Mouse (Mus musculus): ENCODE results near the gene Atp2b2.

Gene Atp2b2

GRCm38 (mm10) chr6:113942355-113942754 is 100.1 kb downstream of the Atp2b2 start:
- no peak for DNase-seq (ENCODE audit: low spot score in 2 of 2)

- DNase-seq (ENCODE audit: low spot score in 2 of 2): no peak
These were observed 101.1 kb downstream of the Atp2b2 start for GRCm38 (mm10) chr6:113941324-113941723.

DNA sequence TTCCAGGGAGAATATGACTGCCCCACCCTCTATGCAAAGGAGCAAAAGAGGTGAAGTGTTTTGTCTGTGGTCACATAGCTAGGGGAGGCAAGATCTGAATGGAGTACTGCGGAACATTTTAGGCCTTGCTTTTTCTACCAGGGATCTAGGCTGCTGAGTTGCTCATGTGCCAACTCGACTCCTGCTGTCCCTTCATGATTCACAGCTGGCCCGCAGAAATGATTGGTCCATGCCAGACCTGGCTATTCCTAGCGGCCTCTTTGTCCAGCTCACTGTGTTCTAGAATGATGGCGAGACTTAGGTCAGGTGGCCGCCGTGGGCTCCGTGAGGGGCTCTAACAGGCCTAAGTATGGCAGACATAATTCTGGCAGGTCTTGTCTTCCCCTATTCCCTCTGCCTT is 103.0 kb downstream of the Atp2b2 start:
- no peak for DNase-seq (ENCODE audit: low spot score in 2 of 2)

- no peak for DNase-seq (ENCODE audit: low spot score in 2 of 2)
These were observed 105.5 kb downstream of the Atp2b2 start for GRCm38 (mm10) chr6:113936811-113937508.

DNA sequence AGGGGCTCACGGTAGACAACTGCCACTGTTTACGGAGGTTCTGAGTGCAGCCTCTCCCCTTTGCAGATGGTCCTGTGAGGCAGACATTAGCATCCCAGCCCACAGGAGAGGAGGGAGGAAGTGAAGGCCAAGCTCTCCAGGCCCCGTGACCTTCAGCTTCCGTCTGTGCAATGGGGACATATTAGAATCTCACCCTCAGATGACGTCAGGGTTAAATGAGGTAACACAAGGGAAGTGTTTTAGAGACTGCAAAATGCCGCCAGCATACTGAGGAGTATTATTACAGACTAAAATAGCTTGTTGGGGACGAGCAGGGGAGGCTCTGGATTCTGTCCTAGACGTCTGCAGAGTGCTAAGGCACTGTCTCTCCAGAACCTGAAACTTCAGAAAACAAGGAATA is 106.3 kb downstream of the Atp2b2 start:
- DNase-seq (ENCODE audit: low spot score in 2 of 2): no peak

DNA sequence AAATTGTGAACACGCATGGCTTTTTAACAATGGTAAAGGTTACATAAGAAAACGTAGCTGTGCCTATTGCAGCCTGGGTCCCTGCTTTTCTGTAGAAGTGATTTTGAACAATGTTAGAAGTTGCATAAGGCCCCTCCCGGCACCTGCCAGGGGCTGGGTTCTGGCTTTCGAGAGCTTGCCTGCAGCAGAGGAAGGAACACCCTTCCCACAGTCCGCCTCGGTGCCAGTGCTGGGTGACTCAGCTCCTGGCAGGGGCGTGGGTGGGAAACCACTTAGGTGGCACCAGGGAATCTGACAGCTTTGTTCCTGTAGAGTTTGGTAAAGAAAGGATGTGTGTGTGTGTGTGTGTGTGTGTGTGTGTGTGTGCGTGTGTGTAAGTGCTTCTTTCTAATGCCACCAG is 107.7 kb downstream of the Atp2b2 start:
- DNase-seq (ENCODE audit: low spot score in 2 of 2): no peak

DNA sequence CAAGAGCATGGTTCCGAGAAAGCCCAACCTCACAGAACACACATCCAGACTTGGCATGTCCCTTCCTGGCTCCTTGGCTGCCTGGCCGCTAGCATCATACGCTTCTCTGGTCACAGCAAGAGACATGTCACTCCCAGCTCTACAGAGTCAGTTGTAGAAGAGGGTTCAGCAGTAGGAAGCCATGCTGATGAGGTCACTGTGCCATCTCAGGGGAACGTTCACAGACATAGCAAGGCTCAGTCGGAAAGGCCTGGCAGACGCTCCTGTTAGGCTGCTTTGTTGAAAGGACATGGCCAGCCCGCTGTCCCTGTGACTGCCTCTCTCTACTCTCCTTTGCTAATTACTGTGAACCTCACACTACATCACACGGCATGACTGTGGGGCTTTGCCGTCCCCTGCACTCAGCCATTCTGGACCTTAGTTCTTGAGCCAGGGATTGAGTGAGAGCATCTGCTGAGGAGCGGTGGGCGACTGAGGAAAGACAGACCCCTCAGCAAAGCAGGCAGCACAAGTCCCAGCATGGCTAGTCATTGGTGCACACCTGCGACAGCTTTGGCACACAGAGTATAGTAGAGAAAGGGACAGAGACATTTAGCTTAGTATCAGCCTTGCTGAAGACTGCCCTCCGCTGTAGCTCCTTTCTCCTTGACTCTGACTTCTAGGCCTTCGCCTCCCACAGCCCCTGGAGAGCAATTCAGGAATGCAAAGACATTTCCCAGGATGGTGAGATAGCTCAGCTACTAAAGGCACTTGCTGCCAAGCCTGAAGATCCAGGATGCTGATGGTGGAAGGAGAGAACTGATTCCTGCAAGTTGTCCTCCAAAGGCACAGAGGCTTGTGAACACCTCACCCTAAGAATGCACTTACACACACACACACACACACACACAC is 108.9 kb downstream of the Atp2b2 start:
- no peak for DNase-seq (ENCODE audit: low spot score in 2 of 2)

- DNase-seq (ENCODE audit: low spot score in 2 of 2): no peak
These were observed 113.1 kb downstream of the Atp2b2 start for GRCm38 (mm10) chr6:113929191-113929875.

GRCm38 (mm10) chr6:113923249-113923648 is 119.2 kb downstream of the Atp2b2 start:
- DNase-seq (ENCODE audit: low spot score in 2 of 2): no peak

GRCm38 (mm10) chr6:113920466-113920865 is 121.9 kb downstream of the Atp2b2 start:
- DNase-seq (ENCODE audit: low spot score in 2 of 2): no peak

GRCm38 (mm10) chr6:113912753-113913152 is 129.7 kb downstream of the Atp2b2 start:
- no peak for DNase-seq (ENCODE audit: low spot score in 2 of 2)

DNA sequence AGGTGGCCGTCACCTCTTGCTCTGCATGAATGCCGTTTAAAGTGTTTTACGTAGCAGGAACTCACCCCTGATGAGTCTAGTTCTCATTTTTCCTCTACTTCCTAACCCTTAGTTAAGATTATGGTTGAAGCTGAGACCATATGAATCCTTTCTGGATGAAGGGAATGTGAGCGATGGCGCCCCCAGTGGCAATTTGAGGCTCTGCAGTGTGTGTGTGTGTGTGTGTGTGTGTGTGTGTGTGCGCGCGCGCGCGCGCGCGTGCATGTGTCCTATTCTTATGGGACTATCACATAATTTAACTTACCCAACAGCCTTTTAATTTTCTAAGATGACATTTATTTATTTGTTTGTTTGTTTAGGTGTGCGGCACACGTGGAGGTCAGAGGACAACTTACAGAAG is 131.3 kb downstream of the Atp2b2 start:
- no peak for DNase-seq (ENCODE audit: low spot score in 2 of 2)

- no peak for DNase-seq (ENCODE audit: low spot score in 2 of 2)
These were observed 131.9 kb downstream of the Atp2b2 start for GRCm38 (mm10) chr6:113910411-113911055.

DNA sequence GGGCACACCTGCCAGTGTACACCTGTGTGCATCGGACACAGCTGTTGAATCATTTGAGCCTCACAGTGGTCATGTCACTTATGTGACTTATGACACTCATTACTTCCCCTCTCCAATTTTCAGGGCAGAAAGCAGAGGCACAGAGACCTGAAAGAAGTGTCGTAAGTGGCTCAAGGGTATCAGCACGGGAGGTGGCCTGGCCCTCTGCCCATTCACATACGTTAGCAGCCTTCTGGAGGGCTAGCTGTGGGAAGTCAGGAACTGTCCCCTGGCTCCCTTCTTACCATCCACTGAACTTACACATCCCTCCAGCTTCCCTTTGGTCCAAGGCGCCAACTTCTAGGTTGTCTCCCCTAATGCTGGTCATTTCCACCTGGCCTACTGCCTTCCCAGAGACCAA is 132.6 kb downstream of the Atp2b2 start:
- DNase-seq (ENCODE audit: low spot score in 2 of 2): no peak

DNA sequence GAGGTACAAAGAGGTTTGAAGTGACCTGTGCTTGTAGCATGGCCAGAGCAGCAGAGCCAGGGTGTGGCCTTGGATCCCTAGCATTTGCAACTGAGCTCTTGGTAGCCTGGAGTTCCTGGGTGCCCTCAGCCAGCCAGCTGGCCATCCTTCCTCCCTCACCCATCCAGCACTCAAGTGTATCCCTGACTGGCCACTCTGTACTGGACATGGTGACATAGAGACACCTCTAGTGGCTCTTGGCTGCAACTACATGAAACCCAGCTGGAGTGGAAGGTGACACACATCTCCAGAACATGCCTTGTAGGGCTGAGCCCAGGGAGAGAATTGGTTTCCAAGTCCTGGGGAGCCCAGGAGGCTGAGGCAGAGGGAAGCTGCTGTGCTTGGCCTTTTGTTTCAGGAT is 134.3 kb downstream of the Atp2b2 start:
- DNase-seq (ENCODE audit: low spot score in 2 of 2): no peak

DNA sequence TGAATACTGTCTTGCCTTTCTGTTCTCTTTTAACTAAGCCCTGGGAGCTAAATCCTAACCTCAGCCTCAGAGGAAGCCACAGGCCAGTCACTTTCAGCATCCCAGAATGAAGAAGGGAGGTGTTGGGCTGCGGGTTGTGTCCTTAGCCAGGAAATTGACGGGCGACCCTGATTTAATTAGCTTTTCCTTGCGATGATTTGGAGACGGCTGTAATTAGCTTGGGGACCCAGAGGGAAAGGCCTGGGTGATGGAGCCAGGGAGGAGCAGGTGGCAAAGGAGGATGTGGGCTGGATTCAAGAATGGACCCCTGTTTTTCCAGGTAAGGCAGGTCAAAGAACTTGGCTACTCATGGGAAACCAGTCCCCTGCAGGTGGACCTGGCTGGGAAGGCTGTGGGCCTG is 138.0 kb downstream of the Atp2b2 start:
- DNase-seq (ENCODE audit: low spot score in 2 of 2): no peak

DNA sequence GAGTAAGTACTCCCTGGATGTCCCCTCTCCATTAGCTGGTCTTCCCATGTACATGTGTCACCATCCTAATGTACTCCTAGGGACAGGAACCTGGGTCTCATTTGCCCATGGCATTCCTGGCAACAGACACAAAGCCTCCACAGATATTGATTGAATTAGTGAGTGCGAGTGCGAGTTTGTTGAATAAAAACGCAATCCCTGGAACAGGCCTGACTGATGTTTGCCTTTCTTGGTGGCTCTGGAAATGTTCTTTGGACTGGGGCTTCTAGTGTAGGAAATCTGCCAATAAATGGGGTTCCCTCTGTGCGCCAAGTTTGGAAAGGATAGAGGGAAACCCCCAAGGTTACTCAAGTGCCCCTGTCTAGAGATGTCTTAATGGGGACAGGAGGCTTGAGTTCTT is 146.4 kb downstream of the Atp2b2 start:
- DNase-seq (ENCODE audit: low spot score in 2 of 2): no peak

DNA sequence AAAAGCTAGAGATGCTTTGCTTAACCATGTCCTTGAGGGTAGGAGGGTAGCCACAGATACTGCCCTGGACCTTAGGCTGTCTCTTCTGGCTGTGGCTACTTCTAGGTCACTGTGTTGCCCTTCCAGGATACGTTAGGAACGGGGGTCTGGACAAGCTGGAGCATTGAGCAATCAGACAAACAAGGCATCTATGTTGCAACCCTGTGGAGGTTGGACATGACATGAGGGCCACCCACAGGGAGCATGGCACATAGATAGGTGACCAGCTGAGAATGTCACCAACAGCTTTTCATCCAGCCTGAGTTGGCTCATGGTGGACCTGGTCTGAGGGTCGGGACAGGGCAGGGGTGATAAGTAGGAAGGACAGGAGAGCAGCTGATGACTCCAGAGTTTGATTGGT is 148.4 kb downstream of the Atp2b2 start:
- no peak for DNase-seq (ENCODE audit: low spot score in 2 of 2)

DNA sequence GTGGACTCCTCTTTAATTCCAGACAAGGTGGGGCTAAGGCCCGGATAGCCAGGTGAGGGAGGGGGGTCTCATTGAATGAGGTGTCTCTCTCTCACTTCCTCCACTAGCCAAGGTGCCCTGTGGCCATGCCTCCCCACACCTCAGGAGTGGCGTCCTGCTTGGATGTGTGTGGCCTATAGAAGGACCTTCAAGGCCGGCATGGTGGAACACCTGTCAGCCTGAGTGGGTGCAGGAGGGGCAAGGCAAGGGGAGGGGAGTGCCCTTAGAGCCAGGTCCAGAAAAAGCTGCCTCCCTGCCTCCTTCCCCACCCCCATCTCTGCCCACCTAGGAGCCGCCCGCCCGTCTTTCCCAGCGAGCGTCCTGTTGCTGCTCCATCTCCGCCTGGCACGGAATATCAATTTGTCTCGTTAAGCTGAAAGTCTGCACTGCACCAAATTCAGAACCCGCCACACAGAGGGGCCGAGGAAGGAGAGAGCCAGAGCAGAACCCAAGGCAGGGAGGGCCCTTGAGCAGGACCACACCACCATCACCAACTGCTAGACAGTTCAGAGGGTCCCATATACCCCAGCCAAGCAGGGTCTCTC is 150.2 kb downstream of the Atp2b2 start:
- DNase-seq (ENCODE audit: low spot score in 2 of 2): no peak

GRCm38 (mm10) chr6:113891225-113891967 is 151.0 kb downstream of the Atp2b2 start:
- no peak for DNase-seq (ENCODE audit: low spot score in 2 of 2)

- no peak for DNase-seq (ENCODE audit: low spot score in 2 of 2)
These were observed 151.6 kb downstream of the Atp2b2 start for GRCm38 (mm10) chr6:113890858-113891213.

Data from urinary bladder, adult 18-20 months (tissue).